Mouse (Mus musculus): Measurements from ENCODE around the gene Vmn1r163. TPM values are rescaled to one million over a fixed set of nuclear protein-coding genes. Genes with fewer than 3 reads are reported as not detected.
"Not testable (repeated sequence)": the region's sequence is repeated elsewhere in the genome, so short reads cannot be mapped to it uniquely, and the experiment has no call there.

Vmn1r163 gene
- total RNA-seq (2022) = not detected

GRCm38 (mm10) chr7:23055240-23055639 lies at the start of gene Vmn1r163:
Gene Vmn1r163, plus strand, starts transcription at chr7:23055540.
- DNase-seq (ENCODE audit: low spot score) = not testable (repeated sequence)

GRCm38 (mm10) chr7:23019823-23020222 lies 35.5 kb upstream of the Vmn1r163 start, which contains the start of gene Gm4216:
Gene Gm4216, minus strand, starts transcription at chr7:23019923.
- not testable (repeated sequence) for DNase-seq (ENCODE audit: low spot score)

- not testable (repeated sequence) for DNase-seq (ENCODE audit: low spot score)
Measured at GRCm38 (mm10) chr7:23067356-23067755, 12.0 kb downstream of the Vmn1r163 start, which contains the start of gene Gm8720. Gene Gm8720, minus strand, starts transcription at chr7:23067456.

Other genes with a start within 250 kb of the Vmn1r163 start
- gene Vmn1r159, start 211.9 kb upstream of the Vmn1r163 start, total RNA-seq (2022) = not detected
- gene Vmn1r160, start 184.3 kb upstream of the Vmn1r163 start, total RNA-seq (2022) = not detected
- gene Gm4214, start 70.9 kb upstream of the Vmn1r163 start, total RNA-seq (2022) = not detected
- not detected for gene Gm4216, start 35.6 kb upstream of the Vmn1r163 start, total RNA-seq (2022)
- not detected for gene Gm8720, start 11.9 kb downstream of the Vmn1r163 start, total RNA-seq (2022)
- not detected for gene Gm10662, start 88.9 kb downstream of the Vmn1r163 start, total RNA-seq (2022)
- not detected for gene Vmn1r165, start 161.8 kb downstream of the Vmn1r163 start, total RNA-seq (2022)
- not detected for gene Vmn1r166, start 196.1 kb downstream of the Vmn1r163 start, total RNA-seq (2022)
- not detected for gene Gm6902, start 223.4 kb downstream of the Vmn1r163 start, total RNA-seq (2022)
- gene Nlrp4e, start 245.7 kb downstream of the Vmn1r163 start, total RNA-seq (2022) = not detected

All from heart, adult 8-10 months (tissue).